Mouse (Mus musculus) olfactory bulb, adult 2 months (tissue): Measurements from ENCODE around the gene Igf1.

Experiments used
- CTCF ChIP-seq: fragments of 200-500 bp; IDR thresholded peaks from 2 replicates; pipeline ENCODE4 v1.5.1; 2012; ENCODE audit warnings: low read depth, mild to moderate bottlenecking, low read length, moderate library complexity; ENCODE audit not compliant: insufficient read depth
- POLR2A ChIP-seq: fragments of 200-500 bp; IDR thresholded peaks from 2 replicates; pipeline ENCODE4 v1.6.1; 2012; ENCODE audit warnings: mild to moderate bottlenecking, low read depth, low read length, moderate library complexity; ENCODE audit not compliant: insufficient read depth

- TF ChIP-seq POLR2A (no peak), CTCF (no peak)
These were observed 2.4 kb downstream of the Igf1 start for GRCm38 (mm10) chr10:87860181-87861103.
